16 mouse cellular contexts compared by ENCODE assay signal in the genomic region with DNA sequence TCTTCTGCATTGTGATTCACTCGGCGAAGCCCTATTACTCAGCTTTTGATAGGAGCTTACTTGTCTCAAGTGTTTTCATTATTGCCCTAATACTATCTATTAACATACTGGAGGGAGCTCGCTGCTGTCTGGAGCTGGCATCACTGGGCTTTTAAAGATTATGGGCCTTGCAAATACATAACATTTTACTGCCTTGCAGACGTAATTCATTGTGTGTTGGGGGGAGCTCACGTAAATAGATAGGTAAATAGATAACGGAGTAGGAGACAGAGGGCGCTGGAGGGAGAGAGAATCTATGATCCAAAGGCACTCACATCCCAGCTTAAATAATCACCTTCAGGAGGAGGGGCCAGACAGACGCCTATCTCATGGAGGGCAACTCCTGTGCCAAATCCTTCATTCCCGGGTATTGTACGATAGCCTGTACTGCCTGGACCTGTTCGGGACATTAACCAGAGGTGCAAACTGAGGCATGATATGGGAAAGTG. TPM values are rescaled to one million over a fixed set of nuclear protein-coding genes. Genes with fewer than 3 reads are reported as not detected.
DNase-seq lines count a peak whose midpoint lies in the region; ATAC-seq lines count a peak whose summit lies in the region.
"Had no signal": no experiment of that assay in that cellular context is flagged by ENCODE, and none has a peak within 500 bp of the region (broad histone marks: within the 10 kb centered on the region; RNA-seq: fewer than 3 reads in every experiment).

No protein-coding gene starts in this region.

- no peak overlapping the region for H3K9ac ChIP-seq in hindbrain, embryonic 13.5 days
- H3K9ac ChIP-seq in forebrain, embryonic 15.5 days (replicated peaks), result no peak overlapping the region
- H3K9ac ChIP-seq in midbrain, embryonic 15.5 days, result no peak overlapping the region
- H3K9ac ChIP-seq in kidney, embryonic 16.5 days (replicated peaks; ENCODE audit: low read length), result no peak overlapping the region
- H3K9ac ChIP-seq: limb, embryonic 12.5 days; lung, embryonic 14.5 days had no signal

- WGBS in hindbrain, embryonic 13.5 days, result 26% methylated on average over 11 of the region's 11 CpGs
- WGBS in hindbrain, embryonic 10.5 days, result 37% methylated on average over 11 of the region's 11 CpGs
- 5% methylated on average over 11 of the region's 11 CpGs for WGBS in forebrain, embryonic 15.5 days
- 9% methylated on average over 11 of the region's 11 CpGs for WGBS in midbrain, embryonic 15.5 days
- WGBS in kidney, embryonic 16.5 days, result 41% methylated on average over 11 of the region's 11 CpGs

- H3K4me3 ChIP-seq in hindbrain, embryonic 13.5 days, result no peak overlapping the region
- no peak overlapping the region for H3K4me3 ChIP-seq in hindbrain, embryonic 10.5 days
- H3K4me3 ChIP-seq in forebrain, embryonic 15.5 days, result no peak overlapping the region
- H3K4me3 ChIP-seq in midbrain, embryonic 15.5 days, result no peak overlapping the region
- no peak overlapping the region for H3K4me3 ChIP-seq in kidney, embryonic 16.5 days (ENCODE audit: low read length)
- H3K4me3 ChIP-seq: embryonic facial prominence, embryonic 10.5 days; limb, embryonic 12.5 days; megakaryocyte, embryonic 14.5 days had no signal

- H3K27me3 ChIP-seq in hindbrain, embryonic 13.5 days, result no peaks in the 10 kb centered on the region
- H3K27me3 ChIP-seq in hindbrain, embryonic 10.5 days (ENCODE audit: insufficient read depth, poor library complexity, severe bottlenecking), result peaks cover 6% of the 10 kb centered on the region
- no peaks in the 10 kb centered on the region for H3K27me3 ChIP-seq in forebrain, embryonic 15.5 days
- no peaks in the 10 kb centered on the region for H3K27me3 ChIP-seq in midbrain, embryonic 15.5 days (replicated peaks)
- no peaks in the 10 kb centered on the region for H3K27me3 ChIP-seq in kidney, embryonic 16.5 days (ENCODE audit: insufficient read depth, low read length)

- ATAC-seq in hindbrain, embryonic 13.5 days (ENCODE audit: low FRiP score), result peak; percentile 84
- peak; percentile 84 for ATAC-seq in forebrain, embryonic 15.5 days (replicated peaks)
- ATAC-seq in midbrain, embryonic 15.5 days (replicated peaks), result peak; percentile 86
- no peak for ATAC-seq in kidney, embryonic 16.5 days (ENCODE audit: low FRiP score, low TSS enrichment)
- no peak for ATAC-seq in erythroid progenitor cell, adult 5-6 weeks (replicated peaks; ENCODE audit: low FRiP score, poor library complexity, severe bottlenecking)
- ATAC-seq: CD4-positive, CD25-positive, alpha-beta regulatory T cell, adult 4 months had no signal

- peak overlapping the region; percentile 87 for H3K27ac ChIP-seq in hindbrain, embryonic 13.5 days
- no peak overlapping the region for H3K27ac ChIP-seq in hindbrain, embryonic 10.5 days
- H3K27ac ChIP-seq in forebrain, embryonic 15.5 days (replicated peaks), result peak overlapping the region; percentile 83
- peak overlapping the region; percentile 73 for H3K27ac ChIP-seq in midbrain, embryonic 15.5 days
- H3K27ac ChIP-seq in kidney, embryonic 16.5 days (ENCODE audit: low read length), result no peak overlapping the region
- H3K27ac ChIP-seq: embryonic facial prominence, embryonic 10.5 days; limb, embryonic 12.5 days; stomach, postnatal 0 days had no signal

- peaks cover 17% of the 10 kb centered on the region for H3K4me1 ChIP-seq in hindbrain, embryonic 13.5 days (replicated peaks)
- peaks cover 14% of the 10 kb centered on the region for H3K4me1 ChIP-seq in hindbrain, embryonic 10.5 days (replicated peaks)
- H3K4me1 ChIP-seq in forebrain, embryonic 15.5 days, result peaks cover 21% of the 10 kb centered on the region
- H3K4me1 ChIP-seq in midbrain, embryonic 15.5 days, result peaks cover 19% of the 10 kb centered on the region
- H3K4me1 ChIP-seq in kidney, embryonic 16.5 days (ENCODE audit: insufficient read depth, low read length), result no peaks in the 10 kb centered on the region
- H3K4me1 ChIP-seq: embryonic facial prominence, embryonic 10.5 days; limb, embryonic 12.5 days; megakaryocyte, embryonic 14.5 days had no signal

- peak overlapping the region; percentile 11; the same call in 1 of the 2 replicates for H3K4me2 ChIP-seq in hindbrain, embryonic 13.5 days
- 0 out of 2 replicates have a peak overlapping the region, but pooled peaks have one; percentile 4 for H3K4me2 ChIP-seq in forebrain, embryonic 15.5 days (replicated peaks)
- H3K4me2 ChIP-seq in midbrain, embryonic 15.5 days, result no peak overlapping the region
- H3K4me2 ChIP-seq in kidney, embryonic 16.5 days (replicated peaks; ENCODE audit: low read depth, low read length), result no peak overlapping the region
- H3K4me2 ChIP-seq: limb, embryonic 12.5 days; lung, embryonic 14.5 days had no signal

- H3K9me3 ChIP-seq in hindbrain, embryonic 13.5 days, result no peaks in the 10 kb centered on the region
- H3K9me3 ChIP-seq in hindbrain, embryonic 10.5 days, result no peaks in the 10 kb centered on the region
- H3K9me3 ChIP-seq in forebrain, embryonic 15.5 days, result no peaks in the 10 kb centered on the region
- no peaks in the 10 kb centered on the region for H3K9me3 ChIP-seq in midbrain, embryonic 15.5 days
- H3K9me3 ChIP-seq in kidney, embryonic 16.5 days (ENCODE audit: low read length), result no peaks in the 10 kb centered on the region
- H3K9me3 ChIP-seq: embryonic facial prominence, embryonic 10.5 days; limb, embryonic 12.5 days; megakaryocyte, embryonic 14.5 days had no signal

- H3K36me3 ChIP-seq in hindbrain, embryonic 13.5 days, result no peaks in the 10 kb centered on the region
- no peaks in the 10 kb centered on the region for H3K36me3 ChIP-seq in hindbrain, embryonic 10.5 days
- no peaks in the 10 kb centered on the region for H3K36me3 ChIP-seq in forebrain, embryonic 15.5 days
- H3K36me3 ChIP-seq in midbrain, embryonic 15.5 days (replicated peaks), result no peaks in the 10 kb centered on the region
- H3K36me3 ChIP-seq in kidney, embryonic 16.5 days (ENCODE audit: insufficient read depth, low read length), result no peaks in the 10 kb centered on the region
- H3K36me3 ChIP-seq: embryonic facial prominence, embryonic 10.5 days; limb, embryonic 12.5 days had no signal

- no peak for DNase-seq in hindbrain, embryonic 10.5 days (ENCODE audit: low spot score)
- peak; percentile 29 for DNase-seq in brain, adult 2 months (ENCODE audit: low read depth, low spot score)
- no peak for DNase-seq in liver
- DNase-seq: adrenal gland, adult 2 months; heart, postnatal 4 days; lung, embryonic 14.5 days had no signal

RNA-seq across cellular contexts. Expression of a gene that starts 45.8 kb away (rescaled TPM):
- polyA plus RNA-seq in hindbrain, embryonic 13.5 days (2015; fragmentation: Nextera tagmentation; extraction: Ambion mirVana), result 0.73 and 0.83 TPM in 2 replicates
- 0.20 and 0.25 TPM in 2 replicates for polyA plus RNA-seq in hindbrain, embryonic 10.5 days (2016; fragmentation: Nextera tagmentation; extraction: Ambion mirVana)
- polyA plus RNA-seq in forebrain, embryonic 15.5 days (2015; fragmentation: Nextera tagmentation; extraction: Ambion mirVana), result 4.4 and 5.3 TPM in 2 replicates
- 1.2 and 1.3 TPM in 2 replicates for polyA plus RNA-seq in midbrain, embryonic 15.5 days (2015; fragmentation: Nextera tagmentation; extraction: Ambion mirVana)
- polyA plus RNA-seq in kidney, embryonic 16.5 days (2015; fragmentation: Nextera tagmentation; extraction: Ambion mirVana), result 0.10 and 0.15 TPM in 2 replicates
- total RNA-seq in erythroid progenitor cell, adult 5-6 weeks (2015; ENCODE audit: low replicate concordance), result not detected in 2 replicates
- not detected in 2 replicates for total RNA-seq in erythroid progenitor cell, adult 5-6 weeks (2017; ENCODE audit: low replicate concordance)
- polyA plus RNA-seq: CD4-positive, CD25-positive, alpha-beta regulatory T cell, adult 4 months had no signal

Comparison
In these comparisons a context has a peak if more than half of its experiments do, and no peak if none do; other contexts are left out.
1. H3K27ac ChIP-seq: peak in hindbrain, embryonic 13.5 days (single experiment), forebrain, embryonic 15.5 days (single experiment) and midbrain, embryonic 15.5 days (single experiment); none in hindbrain, embryonic 10.5 days (single experiment) and kidney, embryonic 16.5 days (single experiment).
2. ATAC-seq: peak in hindbrain, embryonic 13.5 days (single experiment), forebrain, embryonic 15.5 days (single experiment) and midbrain, embryonic 15.5 days (single experiment); none in kidney, embryonic 16.5 days (single experiment) and erythroid progenitor cell, adult 5-6 weeks (single experiment).
3. H3K4me2 ChIP-seq: peak in hindbrain, embryonic 13.5 days (single experiment) and forebrain, embryonic 15.5 days (single experiment); none in midbrain, embryonic 15.5 days (single experiment) and kidney, embryonic 16.5 days (single experiment).